Mouse (Mus musculus): ENCODE data around the gene Amy2a5. TPM values are rescaled to one million over a fixed set of nuclear protein-coding genes. Genes with fewer than 3 reads are reported as not detected.
"Not testable (repeated sequence)": the region's sequence is repeated elsewhere in the genome, so short reads cannot be mapped to it uniquely, and the experiment has no call there.

Gene Amy2a5
- polyA plus RNA-seq (2015; fragmentation: Nextera tagmentation; extraction: Ambion mirVana): 0.05 and 0.44 TPM in 2 replicates

DNA sequence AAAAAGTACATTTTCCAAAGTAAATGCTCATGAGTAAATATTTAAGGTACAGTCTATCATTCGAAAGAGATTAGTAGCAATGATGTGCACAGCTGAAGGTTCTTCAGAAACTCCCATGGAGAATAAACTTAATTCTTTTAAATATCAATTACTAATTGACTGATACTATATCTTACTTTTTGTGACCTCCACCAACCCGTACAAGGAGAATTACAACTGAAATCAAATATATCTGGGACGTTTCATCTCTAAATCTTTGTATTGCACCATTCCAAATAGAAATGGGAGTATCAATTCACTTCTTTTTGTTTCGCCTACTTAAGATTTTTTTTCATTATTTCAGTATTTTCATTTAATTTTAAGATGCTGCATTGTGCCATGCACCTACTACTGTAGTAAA is at the start of gene Amy2a5:
TSS of gene Amy2a5 (minus strand) at position 101 of the 400 bp plus-strand sequence.
- not testable (repeated sequence) for ATAC-seq (ENCODE audit: borderline replicate concordance, extremely low read depth, low FRiP score, low TSS enrichment); H3K27me3 ChIP-seq; H3K36me3 ChIP-seq; H3K27ac ChIP-seq; H3K4me3 ChIP-seq; H3K9me3 ChIP-seq; H3K9ac ChIP-seq; H3K4me2 ChIP-seq; H3K4me1 ChIP-seq
- no CpG with 5 or more reads among the region's 4 CpGs for WGBS

DNA sequence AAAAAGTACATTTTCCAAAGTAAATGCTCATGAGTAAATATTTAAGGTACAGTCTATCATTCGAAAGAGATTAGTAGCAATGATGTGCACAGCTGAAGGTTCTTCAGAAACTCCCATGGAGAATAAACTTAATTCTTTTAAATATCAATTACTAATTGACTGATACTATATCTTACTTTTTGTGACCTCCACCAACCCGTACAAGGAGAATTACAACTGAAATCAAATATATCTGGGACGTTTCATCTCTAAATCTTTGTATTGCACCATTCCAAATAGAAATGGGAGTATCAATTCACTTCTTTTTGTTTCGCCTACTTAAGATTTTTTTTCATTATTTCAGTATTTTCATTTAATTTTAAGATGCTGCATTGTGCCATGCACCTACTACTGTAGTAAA is 32.7 kb upstream of the Amy2a5 start, which contains the start of gene Amy2a4:
TSS of gene Amy2a4 (minus strand) at position 101 of the 400 bp plus-strand sequence.
- not testable (repeated sequence) for H3K4me3 ChIP-seq; H3K27me3 ChIP-seq; H3K4me2 ChIP-seq; H3K9me3 ChIP-seq; H3K36me3 ChIP-seq; H3K9ac ChIP-seq; H3K27ac ChIP-seq; H3K4me1 ChIP-seq; ATAC-seq (ENCODE audit: borderline replicate concordance, extremely low read depth, low FRiP score, low TSS enrichment)
- no CpG with 5 or more reads among the region's 4 CpGs for WGBS

DNA sequence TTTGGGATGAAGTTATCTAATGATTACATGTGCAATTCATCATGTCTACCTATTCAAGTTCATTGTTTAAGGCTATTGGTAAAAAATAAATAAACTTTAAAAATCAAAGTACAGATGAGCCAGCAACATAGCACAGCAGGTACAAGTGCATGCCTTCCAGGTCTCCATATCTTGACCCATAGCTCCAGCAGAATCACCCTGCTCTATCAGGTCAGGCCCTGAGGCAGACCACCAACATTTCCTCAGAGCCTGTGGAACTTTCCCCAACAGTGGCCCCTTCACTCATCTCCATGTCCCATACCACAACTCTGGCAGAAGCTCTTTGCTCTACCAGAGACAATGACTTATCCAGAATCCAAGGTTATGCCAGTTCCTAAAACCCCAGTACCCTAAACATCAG is 21.6 kb upstream of the Amy2a5 start:
- H3K9ac ChIP-seq; H3K9me3 ChIP-seq; H3K27me3 ChIP-seq; H3K4me2 ChIP-seq; H3K36me3 ChIP-seq; ATAC-seq (ENCODE audit: borderline replicate concordance, extremely low read depth, low FRiP score, low TSS enrichment); H3K4me3 ChIP-seq; H3K27ac ChIP-seq; H3K4me1 ChIP-seq: not testable (repeated sequence)

DNA sequence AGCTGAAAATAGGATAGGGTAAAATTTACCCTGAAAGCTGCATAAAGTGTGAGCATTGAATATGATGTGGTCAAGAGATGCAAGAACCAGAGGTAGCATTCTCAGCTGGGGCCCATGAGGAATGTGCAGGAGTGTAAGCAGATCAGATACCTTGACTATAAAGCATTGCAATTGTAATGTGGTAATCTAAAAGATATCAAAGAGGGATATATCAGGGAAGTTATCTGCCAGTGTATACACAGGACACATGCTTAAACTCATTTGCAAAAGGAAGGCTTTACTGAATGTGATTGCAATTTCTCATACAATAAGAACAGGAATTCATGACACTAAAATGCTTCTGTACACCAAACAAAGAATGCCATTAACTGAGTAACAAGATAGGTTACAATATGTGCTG is 20.9 kb upstream of the Amy2a5 start:
- H3K9ac ChIP-seq; H3K4me3 ChIP-seq; ATAC-seq (ENCODE audit: borderline replicate concordance, extremely low read depth, low FRiP score, low TSS enrichment): not testable (repeated sequence)

DNA sequence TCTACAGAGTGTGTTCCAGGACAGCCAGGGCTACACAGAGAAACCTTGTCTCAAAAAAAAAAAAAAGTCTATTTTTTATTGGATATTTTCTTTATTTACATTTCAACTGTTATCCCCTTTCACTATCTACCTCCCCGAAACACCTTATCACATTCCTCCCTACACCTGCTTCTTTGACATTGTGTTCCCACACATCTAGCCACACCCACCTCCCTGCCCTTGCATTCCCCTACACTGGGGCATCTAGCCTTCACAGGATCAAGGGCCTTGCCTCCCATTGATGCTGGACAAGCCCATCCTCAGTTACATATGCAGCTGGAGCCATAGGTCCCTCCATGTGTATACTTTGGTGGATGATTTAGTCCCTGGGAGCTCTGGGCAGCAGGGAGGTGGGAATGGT is 31.5 kb downstream of the Amy2a5 start:
- Histone ChIP-seq H3K4me3 (no peak overlapping the region), H3K4me2 (no peak overlapping the region), H3K27ac (no peak overlapping the region), H3K27me3 (no peaks in the 10 kb centered on the region), H3K9me3 (no peaks in the 10 kb centered on the region; the same call in 1 of the 2 replicates), H3K36me3 (no peaks in the 10 kb centered on the region), H3K4me1 (no peaks in the 10 kb centered on the region), H3K9ac (no peak overlapping the region)
- WGBS: 83% methylated on average over 1 of the region's 1 CpGs
- ATAC-seq (ENCODE audit: borderline replicate concordance, extremely low read depth, low FRiP score, low TSS enrichment): no peak

More for the DNA sequence above, 20.9 kb upstream of the Amy2a5 start:
- not testable (repeated sequence) for H3K36me3 ChIP-seq, H3K27me3 ChIP-seq, H3K9me3 ChIP-seq, H3K27ac ChIP-seq, H3K4me2 ChIP-seq, H3K4me1 ChIP-seq

Other genes starting within 250 kb of the Amy2a5 start
- 2.6 TPM in 1 of 2 replicates, not detected in the other for gene Amy2a4, start 32.6 kb upstream of the Amy2a5 start, polyA plus RNA-seq (2015; fragmentation: Nextera tagmentation; extraction: Ambion mirVana)
- gene Amy2a3, start 65.2 kb upstream of the Amy2a5 start, polyA plus RNA-seq (2015; fragmentation: Nextera tagmentation; extraction: Ambion mirVana): 2.6 TPM in 1 of 2 replicates, not detected in the other
- 2.6 TPM in 1 of 2 replicates, not detected in the other for gene Amy2a2, start 97.8 kb upstream of the Amy2a5 start, polyA plus RNA-seq (2015; fragmentation: Nextera tagmentation; extraction: Ambion mirVana)

Measured in lung, embryonic 15.5 days (tissue).